Mouse (Mus musculus): ENCODE data around the gene Chst8.
A peak's percentile ranks its signal among the peaks of the same experiment; 100 is the strongest.

Chst8 gene

DNA sequence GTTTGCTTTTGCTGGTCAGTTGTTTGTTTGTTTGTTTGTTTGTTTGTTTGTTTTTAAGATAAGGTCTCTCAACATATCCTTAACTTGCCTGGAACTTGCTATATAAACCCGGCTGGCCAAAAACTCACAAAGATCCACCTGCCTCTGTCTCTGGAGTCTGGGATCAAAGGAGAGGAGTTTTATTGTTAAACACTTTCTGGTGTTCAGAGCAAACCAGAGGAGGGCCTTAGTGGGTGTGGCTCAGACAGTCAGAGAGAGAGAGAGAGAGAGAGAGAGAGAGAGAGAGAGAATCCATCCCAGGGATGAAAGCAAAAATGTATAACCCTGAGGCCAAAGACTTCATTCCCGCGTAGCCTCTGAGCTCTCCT is 13.1 kb downstream of the Chst8 start:
- DNase-seq = no peak

DNA sequence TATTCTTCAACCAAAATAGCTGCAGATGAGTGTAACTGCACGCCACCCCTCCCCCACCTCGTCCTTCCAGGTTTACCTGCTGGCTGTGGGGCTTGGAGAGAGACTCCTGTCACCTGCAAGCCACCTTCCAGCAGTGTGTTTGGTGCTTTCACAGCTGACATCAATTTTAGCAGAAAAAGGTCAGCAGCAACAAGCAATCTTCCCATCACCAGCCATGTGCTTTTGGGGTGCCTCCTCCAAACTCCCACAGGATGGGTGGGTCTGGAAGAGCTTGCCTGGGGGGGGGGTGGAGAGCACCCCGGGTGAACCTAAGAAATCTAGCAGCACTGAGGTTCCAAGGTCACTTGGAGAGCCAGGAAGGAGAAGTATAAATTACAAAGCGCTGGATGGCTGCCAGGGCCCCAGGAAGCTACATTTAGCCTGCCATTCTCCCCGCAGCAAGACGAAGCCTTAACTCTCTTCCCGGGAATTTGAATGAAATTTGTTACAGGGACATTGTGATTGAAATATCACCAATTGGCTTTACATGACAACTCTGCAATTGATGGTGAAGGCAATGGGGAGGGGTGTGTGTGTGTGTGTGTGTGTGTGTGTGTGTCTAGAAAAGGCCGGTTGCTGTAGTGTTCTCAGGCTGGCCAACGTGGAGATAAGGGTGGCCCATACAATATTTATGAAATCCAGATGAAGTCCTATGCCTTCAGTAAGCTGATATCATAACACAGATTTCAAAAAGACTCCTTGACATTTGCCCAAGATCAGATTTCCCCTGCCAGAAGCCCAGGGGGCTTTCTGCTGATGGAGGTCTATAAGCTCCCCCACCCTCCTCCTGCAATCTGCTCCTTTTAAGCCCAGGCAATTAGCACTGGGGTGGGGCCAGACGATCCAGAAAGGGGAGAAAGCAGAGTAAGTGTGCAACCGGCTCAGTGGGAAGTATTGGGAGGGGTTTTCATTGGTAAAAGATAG is 13.8 kb downstream of the Chst8 start:
- no peak for DNase-seq

DNA sequence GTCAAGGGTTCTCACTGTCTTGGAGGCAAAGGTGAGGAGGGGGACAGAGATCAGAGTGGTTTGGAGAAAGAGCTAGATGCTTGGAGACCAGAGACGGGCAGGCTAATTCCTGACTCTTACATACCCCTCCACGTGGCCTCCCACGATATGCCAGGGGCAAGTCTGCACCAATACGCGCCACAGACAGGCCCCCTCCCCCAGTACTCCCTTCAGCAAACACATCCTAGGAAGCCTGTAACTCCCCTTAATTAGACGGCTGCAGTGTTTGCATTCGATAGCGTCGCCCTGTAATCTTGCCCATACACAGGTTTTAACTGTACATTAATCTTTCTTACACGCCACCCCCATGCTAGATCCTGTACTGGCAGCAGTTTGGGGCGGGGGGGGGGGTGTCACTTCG is 14.5 kb downstream of the Chst8 start:
- DNase-seq = no peak

DNA sequence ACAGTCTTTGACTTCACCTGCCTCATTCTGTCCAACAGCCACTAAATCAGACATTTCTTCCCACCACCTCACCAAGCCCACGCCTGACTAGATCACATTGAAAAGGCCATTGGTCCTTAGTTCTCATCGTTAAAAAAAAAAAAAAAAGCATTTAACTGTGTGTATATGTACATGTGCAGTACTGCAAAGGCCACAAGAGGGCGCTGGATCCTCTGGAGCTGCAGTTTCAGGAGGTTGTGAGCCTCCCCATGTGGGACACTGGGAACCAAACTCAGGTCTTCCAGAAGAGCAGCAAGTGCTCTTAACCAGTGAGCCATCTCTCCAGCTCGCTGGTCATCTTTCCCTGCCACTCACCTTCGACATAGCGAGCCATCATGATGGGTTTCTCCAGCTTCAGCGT is 22.1 kb downstream of the Chst8 start:
- no peak for DNase-seq

DNA sequence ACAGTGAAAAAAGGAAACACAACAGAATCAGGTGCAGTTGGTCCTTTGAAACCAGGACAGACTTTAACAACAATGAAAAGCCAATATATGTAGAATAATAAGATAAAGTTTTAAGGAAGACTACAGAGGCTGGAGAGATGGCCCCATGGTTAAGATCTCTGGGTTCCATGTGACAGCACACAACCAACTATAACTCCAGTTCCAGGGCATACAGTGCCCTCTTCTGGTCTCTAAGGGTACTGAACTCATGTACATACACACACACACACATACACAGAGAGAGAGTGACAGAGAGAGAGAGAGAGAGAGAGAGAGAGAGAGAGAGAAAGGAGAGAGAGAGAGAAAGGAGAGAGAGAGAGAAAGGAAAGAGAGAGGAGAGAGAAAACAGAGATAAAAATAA is 25.3 kb downstream of the Chst8 start:
- no peak for DNase-seq

DNA sequence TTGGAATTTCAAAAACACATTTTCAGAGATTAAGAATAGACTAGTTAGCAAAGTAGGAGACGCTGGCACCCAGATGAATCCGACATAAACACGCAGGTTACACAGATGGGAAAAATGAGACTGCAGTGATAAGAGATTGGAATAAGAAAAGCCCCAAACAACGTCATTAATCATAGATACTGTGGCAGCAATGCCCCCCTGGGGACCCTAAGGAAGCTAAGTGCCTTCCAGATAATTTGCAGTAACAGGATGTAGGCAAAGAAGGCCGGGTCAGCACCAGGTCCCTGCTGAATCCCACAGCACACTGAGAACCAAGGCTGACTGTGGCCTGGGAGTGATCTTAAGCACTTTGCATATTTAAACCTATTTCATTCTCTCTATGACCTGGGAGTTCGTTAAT is 27.5 kb downstream of the Chst8 start:
- no peak for DNase-seq

DNA sequence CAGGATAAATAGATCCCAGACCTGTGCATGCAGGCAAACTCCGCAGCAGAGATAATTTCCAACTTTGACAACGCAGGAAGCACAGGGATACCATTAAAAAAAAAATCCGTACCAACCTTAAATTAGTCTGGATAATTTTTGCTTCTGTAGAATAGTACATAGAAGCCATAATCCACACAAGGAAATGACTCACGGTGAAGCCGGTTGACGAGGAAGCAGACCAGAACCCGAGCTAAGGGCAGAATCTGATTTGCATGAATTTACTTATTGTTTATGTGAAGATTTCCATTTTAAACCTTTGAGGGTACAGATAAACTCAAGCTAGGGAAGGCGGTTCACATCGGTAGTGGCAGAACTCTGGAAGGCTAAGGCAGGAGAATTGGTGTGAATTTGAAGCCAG is 28.0 kb downstream of the Chst8 start:
- no peak for DNase-seq

GRCm38 (mm10) chr7:34781988-34782387 is 30.5 kb downstream of the Chst8 start:
- DNase-seq = no peak

GRCm38 (mm10) chr7:34781217-34781616 is 31.3 kb downstream of the Chst8 start:
- DNase-seq = peak in 1 of 2 experiments; percentile 2

DNA sequence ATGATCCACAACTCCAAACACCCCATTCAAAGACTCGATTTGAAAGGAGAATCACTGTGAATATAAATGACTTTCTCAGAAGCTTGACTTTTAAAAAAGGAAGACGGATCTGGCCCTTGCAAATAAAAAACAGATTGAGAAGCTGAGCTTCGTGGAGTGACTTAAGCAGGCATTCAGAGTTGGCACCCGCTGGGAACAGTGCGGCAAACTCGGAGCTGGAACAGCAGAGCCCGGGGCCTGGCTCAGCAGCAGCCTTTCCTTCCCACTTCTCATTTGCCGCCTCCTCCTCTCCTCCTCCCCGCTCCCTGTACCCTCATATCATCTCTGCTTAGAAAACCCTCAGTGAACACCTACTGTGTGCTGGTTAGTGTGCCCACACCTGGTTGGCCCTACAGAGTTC is 34.1 kb downstream of the Chst8 start:
- DNase-seq = no peak

DNA sequence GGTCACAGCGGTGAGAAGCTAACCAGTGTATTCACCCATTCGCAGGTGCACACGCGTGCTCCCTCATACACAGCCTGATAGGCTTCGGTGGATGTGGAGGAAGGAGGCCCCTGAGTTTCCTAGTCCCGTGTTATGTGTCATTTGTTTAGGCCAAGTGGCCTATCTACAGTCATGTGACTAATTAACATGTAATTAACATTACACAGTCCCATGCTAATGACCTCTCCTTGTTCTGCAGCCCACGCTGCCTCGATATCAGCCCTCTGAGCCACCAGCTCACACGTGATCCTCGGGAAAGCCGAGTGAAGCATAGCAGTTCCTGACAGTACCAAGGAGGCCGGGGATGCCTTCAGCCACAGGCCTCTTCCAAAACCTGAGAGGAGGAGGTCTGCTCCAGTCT is 36.9 kb downstream of the Chst8 start:
- no peak for DNase-seq

GRCm38 (mm10) chr7:34774947-34775346 is 37.6 kb downstream of the Chst8 start:
- no peak for DNase-seq

DNA sequence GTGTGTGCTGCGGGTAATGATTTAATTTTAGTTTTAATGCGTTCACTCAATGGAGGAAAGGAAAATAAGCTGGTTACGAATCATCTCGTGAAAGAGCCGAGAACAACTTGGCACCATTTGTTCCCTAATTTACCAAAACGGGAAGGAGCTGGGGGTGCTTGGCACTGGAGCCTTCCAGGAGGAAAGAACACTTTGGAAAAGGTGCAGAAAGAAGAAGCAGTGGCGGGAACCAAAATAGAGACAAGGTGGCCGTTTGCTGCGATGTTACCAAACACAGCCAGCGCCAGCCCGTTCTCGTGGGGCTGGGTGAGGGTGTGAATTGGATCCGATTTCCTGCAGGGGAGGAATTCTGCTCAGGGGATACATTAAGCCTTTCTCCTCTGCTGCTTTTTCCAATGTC is 38.5 kb downstream of the Chst8 start:
- DNase-seq = no peak

GRCm38 (mm10) chr7:34773309-34773708 is 39.2 kb downstream of the Chst8 start:
- DNase-seq = no peak

DNA sequence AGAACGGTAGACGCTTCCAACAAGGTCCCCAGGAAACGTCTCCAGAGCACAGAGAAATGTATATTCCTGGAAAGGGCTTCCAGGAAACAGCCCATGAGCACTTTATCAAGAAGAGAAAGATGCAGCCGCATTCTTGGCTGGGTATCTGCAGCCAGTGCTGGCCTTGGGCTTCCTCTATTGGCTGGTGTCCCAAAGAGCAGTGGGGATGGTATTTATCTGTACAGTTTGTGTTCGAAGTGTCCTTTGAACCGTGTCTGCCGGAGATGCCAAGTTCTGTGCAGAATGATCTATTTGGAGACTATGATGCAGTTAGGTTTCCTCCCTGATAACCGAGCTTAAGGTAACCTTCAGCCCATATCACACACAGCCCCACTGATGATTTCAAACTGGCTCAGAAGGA is 43.0 kb downstream of the Chst8 start:
- DNase-seq = no peak

DNA sequence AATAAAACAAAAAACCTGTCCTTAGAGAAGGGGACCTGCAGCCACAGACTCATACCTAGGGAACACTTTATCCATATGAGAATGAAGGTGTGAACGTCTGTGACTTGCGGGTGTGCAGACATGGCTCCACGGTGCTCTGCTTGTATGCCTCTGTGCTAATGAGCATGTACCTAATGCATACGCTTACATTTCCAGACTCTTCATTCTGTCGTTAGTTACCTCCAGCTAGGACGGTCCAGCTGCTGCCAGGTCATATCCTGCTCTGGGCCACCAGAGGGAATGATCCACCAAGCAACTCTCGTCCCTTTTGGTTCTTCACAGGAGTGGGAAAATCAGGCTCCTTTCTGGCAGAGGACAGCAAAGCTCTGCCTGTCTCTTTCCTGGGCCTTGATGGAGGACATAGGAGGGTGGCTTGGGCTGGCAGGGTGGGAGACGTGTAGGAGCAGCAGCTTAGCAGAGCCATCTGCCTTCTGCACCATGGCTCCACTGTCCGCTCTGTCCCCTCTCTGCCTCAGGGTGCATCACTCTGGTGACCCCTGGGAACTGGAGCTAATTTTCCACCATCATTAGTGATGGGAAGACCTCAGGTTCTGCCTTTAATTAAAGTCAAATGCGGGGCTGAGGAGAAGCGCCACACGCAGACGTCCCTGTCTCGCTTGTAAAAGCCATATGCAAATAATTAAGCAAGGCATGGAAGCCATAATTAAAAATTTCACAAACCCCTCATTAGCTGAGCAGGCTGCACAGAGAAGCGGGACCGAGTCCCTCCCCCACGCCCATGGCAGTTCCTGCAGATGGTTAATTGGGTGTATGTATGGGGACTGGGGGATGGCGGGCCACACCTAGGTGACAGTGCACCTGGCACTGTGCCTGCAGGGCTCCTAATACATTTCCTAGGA is 48.0 kb downstream of the Chst8 start:
- DNase-seq = no peak

DNA sequence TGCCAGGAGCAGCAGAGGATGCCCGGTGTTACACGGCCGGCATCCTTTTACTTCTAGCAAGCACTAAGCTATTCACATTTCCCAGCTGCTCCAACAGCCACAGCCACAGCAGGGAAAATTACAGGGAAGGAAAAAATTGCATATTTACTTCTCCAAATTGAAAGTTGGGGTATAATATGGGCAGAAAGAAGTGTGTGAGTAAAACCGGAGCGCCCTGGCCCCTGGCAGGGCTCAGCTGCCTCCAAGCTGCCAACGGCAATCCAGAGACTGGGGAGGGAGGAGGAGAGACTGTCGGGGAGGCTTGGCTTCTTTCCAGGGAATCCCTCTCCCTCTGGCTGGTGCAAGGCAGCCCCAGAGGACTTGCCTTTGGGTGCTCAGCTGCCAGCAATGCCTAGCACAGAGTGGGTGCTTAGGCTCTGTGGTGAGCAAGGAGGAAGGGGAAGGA is 53.1 kb downstream of the Chst8 start:
- DNase-seq = no peak

DNA sequence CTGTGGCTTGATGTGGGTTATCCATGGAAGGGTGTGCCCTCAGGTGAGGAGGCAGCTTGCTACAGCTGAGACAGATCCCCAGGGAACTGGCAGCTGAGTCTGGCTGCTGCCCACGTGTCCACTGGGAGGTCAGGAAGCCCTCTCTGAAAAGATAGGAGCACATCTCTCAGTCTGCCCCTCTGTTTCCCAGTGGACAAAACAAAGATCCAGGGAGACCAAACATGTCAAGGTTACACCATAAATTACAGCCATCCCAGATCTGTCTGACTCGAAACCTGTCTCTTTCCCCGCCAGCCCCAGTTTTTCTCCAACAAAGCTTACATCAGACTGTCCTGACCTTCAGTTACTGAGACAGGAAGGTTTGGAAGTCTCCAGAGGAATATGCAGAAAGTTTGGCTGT is 53.8 kb downstream of the Chst8 start:
- DNase-seq = no peak

DNA sequence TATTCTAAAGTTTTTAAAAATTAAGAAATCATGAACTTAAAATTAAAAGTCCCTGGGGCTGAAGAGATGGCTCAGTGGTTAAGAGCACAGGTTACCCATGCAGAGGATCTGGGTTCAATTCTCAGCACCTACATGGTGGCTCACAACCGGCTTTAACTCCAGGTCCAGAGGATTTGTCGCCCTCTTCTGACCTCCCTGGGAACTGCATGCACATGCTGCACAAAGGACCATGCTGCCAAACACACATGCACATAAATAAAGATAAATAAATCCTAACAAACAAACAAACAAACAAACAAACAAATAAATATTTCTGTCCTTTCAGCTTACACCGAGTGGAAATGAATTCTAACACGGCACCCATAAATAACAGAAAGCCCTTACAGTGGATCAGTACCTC is 55.0 kb downstream of the Chst8 start:
- DNase-seq = no peak

DNA sequence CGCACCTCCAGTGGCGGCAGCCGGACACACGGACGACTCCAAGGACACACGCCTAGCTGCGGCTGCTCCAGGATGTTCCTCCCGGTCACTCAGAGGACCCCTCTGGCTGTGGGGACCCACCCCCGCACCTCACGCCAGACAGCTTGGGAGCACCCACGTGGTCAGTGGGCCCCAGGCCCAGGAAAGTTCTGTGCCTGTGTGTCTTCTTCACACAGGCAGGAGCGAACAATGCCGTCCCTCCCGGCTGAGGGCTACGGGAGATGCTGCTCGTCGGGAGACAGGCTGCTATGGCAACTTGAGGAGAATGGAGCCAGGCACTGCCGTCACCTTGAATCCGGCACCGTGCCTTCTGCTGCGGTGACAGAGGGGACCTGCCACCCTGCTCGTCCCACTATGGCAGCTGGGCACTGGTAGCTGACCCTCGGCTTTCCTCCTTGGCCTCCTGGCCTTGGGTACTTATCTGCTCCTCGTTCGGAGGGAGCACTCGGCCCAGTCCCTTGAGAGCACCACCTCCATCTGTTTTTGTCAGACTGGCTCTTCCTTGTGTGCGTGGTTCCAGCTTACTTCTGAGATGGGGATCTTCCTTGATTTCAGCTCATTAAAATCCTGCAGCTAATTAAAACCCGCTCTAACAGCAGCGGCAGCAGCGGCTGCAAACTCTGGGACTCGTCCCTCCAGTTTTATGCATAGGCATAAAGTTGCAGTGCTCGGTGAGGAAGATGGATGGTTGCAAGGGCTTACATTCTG is 59.2 kb downstream of the Chst8 start:
- no peak for DNase-seq

DNA sequence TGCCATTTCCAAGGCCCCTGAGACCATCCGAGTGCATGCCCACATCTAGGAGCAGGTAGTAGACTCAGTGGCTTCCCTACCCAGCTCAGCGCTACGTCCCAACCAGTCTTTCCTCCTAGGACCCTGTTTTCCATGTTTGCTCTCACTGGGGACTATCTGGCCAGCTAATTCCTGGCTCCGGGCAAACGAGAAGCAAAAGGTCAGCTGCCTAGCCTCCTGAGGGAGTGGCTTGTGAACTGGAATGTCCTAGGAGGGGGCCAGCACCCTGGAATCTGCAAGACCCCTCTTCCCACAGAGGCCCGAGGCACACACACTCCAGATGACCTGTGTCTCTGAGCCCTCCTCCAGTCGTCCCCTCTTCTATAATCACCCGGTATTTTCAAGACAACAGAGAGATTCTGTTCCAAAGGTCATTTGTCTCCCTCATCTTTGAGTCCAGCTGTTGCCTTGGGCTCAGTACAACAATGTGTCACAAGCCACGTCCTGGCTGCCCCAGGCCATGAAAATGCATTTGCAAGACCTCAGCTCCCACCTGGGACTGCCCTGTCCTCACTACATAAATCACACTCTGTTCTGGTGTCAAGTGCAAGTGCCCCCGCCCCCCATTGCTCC is 60.3 kb downstream of the Chst8 start:
- DNase-seq = no peak

- no peak for DNase-seq
These were observed 62.2 kb downstream of the Chst8 start for GRCm38 (mm10) chr7:34750350-34750749.

DNA sequence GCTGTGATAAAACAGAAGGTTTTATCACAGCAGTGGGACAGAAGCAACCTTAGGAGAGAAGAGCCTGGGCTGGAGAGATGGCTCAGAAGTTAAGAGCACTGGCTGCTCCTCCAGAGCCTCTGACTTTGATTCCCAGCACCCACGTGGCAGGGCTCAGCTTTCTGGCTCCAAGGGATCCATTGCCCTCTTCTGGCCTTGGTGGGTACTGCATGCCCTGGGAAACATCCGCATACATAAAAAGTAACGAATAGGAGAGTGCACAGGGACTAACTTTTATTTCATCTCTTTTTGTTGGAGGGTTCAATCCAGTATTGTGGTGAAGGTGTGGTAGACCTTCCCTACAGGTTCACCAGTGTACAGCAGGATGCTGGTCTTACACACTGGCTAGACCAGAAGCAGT is 62.8 kb downstream of the Chst8 start:
- DNase-seq = peak; percentile 8 to 9

All from B cell, adult 2 months (primary cell).